Mouse (Mus musculus) kidney, postnatal 10 days (tissue): ENCODE results near the gene Thegl.
"Not testable (repeated sequence)": the region's sequence is repeated elsewhere in the genome, so short reads cannot be mapped to it uniquely, and the experiment has no call there.

Experiments
- DNase-seq: peaks from one replicate; pipeline ENCODE4 v3.0.0; 2021; ENCODE audit warnings: mixed read lengths

The Thegl gene

GRCm38 (mm10) chr5:77015544-77016482 is at the start of gene Thegl:
Thegl (plus strand) TSS chr5:77016023.
- peak; percentile 90 for DNase-seq

DNA sequence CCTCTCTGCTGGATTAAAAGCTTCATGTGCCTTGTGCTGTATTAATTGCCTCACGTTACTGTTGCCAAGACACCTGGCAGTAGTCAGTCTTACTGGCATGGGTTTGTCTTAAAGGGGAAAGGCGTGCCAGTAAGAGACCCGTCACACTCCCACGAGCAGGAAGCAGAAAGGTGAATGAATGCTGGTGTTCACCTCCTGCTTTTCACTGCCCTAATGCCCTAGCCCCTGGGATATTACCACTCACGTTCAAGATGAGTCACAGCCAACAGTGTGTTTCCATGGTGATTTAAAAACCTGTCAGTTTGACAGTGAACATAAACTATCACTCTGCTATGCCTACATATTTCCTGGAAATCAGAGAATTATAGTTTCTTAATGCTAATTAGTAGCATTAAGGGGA is 46.6 kb upstream of the Thegl start:
- no peak for DNase-seq

GRCm38 (mm10) chr5:76971115-76971514 is 44.7 kb upstream of the Thegl start:
- DNase-seq = not testable (repeated sequence)

GRCm38 (mm10) chr5:76973488-76973887 is 42.3 kb upstream of the Thegl start:
- DNase-seq = no peak

DNA sequence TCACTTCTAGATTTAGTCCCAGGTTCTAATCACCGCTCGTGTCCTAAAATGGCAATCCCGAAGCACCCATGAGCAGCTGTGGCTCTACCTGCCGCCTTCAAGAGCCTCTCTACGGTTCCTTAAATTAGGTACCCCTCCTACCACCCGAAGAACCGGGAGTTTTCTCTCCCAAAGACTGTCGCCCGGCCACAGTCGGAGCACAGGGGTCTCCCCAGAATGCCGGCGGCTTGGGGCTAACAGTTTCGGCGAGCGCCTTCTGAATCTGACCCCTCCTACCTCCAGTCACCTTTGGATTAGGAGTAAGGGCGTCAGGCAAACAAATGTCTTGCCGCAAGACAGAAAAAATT is 41.6 kb upstream of the Thegl start:
- no peak for DNase-seq

- DNase-seq = peak; percentile 93
These were observed 41.1 kb upstream of the Thegl start, which contains the start of gene Srp72 for GRCm38 (mm10) chr5:76974554-76975285. Srp72 (plus strand) TSS chr5:76974683.

GRCm38 (mm10) chr5:76975736-76976135 is 40.1 kb upstream of the Thegl start:
- DNase-seq = peak; percentile 36

DNA sequence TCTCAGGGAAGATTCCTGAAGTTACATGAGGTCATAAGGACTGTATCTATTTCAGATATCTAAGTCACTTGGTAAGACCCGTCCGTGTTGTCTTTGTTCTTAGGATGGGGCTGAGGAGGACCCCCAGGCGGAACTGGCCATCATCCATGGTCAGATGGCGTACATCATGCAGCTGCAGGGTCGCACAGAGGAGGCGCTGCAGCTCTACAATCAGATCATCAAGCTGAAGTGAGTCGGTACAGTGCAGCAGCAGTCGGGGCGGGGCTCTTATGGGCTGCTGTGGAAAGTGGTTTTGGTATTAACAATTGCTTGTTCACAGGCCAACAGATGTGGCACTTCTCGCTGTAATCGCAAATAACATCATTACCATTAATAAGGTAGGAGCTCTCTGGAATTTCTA is 31.8 kb upstream of the Thegl start:
- DNase-seq = no peak

- no peak for DNase-seq
These were observed 25.0 kb upstream of the Thegl start for GRCm38 (mm10) chr5:76990789-76991188.

GRCm38 (mm10) chr5:76993174-76993814 is 22.5 kb upstream of the Thegl start:
- DNase-seq = no peak

DNA sequence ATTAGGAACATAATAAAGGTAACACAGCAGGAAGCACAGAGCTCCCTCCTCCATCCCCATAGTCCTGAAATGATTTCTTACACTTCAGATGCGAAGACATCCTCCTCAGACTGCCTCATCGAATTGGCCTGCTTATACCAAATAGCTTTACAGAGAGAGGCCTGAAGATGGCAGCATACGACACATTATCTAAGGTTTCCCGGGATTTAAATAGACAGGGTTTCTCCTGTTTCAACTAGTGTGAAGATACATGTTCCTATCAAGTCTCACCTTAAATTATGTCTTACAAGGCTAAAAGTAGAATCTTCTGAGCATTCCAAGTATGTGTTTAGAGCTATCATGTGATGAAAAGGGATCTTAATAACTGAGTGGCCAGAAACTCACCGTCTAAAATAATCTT is 17.4 kb upstream of the Thegl start:
- peak; percentile 27 for DNase-seq

GRCm38 (mm10) chr5:77001192-77001591 is 14.6 kb upstream of the Thegl start:
- DNase-seq = no peak

GRCm38 (mm10) chr5:77004051-77004821 is 11.6 kb upstream of the Thegl start, which contains the start of gene Arl9:
Arl9 (plus strand) TSS chr5:77004055.
- DNase-seq = no peak

GRCm38 (mm10) chr5:77010352-77010751 is 5.5 kb upstream of the Thegl start:
- DNase-seq = no peak

GRCm38 (mm10) chr5:77011082-77011481 is 4.7 kb upstream of the Thegl start:
- no peak for DNase-seq

GRCm38 (mm10) chr5:77013171-77013570 is 2.7 kb upstream of the Thegl start:
- DNase-seq = no peak

DNA sequence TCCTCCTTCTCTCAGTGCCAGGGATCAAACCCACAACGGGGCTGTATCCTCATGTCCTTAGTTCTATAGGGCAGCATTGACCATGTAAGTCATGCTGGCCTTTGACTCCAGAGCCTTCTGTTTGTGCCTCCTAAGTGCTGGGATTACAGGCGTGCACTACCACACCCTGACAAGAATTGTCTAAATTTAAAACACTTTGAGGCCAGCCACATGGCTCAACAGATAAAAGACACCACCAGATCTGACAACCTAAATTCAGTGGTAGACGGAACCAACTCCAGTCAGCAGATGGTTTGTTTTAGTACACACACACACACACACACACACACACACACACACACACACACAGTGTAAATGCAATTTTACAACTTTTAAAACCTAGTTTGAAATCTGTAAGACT is 12.2 kb downstream of the Thegl start:
- DNase-seq = no peak

GRCm38 (mm10) chr5:77029735-77030134 is 13.9 kb downstream of the Thegl start:
- DNase-seq = peak; percentile 63

GRCm38 (mm10) chr5:77035101-77035500 is 19.3 kb downstream of the Thegl start:
- not testable (repeated sequence) for DNase-seq

GRCm38 (mm10) chr5:77038451-77038850 is 22.6 kb downstream of the Thegl start:
- no peak for DNase-seq

DNA sequence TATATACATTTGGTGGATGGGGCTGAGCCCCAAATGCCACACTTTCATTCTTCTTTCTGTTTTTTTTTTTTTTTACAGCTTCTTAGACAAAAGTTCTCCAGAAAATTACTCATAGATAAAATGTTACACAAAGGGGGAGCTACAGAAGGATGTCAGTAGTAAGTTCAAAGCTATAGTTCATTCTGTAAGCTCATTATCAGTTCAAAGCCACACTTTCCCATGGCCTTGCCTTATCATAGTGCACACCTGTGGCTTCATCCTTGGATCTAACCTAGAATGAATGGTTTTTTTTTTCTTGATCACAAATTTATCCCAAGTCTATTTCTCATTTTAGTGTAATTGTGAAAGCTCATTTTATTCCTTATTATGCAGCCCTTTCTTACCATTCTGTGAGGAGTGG is 23.6 kb downstream of the Thegl start:
- no peak for DNase-seq

DNA sequence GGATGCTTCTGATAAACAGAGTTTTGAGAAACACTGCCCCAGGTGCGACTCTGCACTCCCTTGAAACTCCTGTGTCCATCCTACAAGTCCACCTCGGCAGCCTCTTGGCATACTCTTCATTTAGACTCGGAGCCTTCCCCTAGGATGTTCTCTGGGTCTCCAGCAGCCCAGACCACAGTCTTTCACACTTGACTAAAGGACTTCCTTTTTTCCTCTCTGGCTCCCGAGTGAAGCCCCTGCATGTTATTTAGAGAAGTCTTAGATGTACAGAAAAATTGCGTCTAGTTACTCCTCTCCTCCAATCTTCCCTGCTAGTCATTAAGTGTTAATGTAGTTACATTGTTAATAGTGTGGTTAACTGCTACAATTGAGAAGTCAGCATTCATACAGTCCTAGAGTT is 28.5 kb downstream of the Thegl start:
- DNase-seq = no peak

DNA sequence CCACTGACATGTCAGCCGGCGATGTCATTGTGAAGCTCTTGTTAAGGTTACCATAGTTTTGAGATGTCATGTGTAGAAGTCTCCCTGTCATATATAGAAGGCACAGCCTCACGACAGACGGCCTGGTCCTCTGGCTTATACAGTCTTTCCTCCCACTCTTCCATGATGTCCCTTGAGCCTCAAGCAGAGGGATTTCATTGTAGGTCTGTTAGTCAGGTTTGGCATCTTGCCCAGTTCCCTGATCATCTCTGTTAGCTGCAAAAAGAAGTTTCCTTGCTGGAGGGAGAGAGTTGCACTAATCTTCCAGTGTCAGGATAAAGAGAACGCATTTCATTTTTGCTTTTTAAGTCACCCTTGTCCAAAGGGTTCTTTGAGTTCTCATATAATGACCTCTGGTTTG is 36.8 kb downstream of the Thegl start:
- no peak for DNase-seq
